Mouse (Mus musculus): ENCODE data around the gene Me3.

- TF ChIP-seq USF1 (IDR thresholded peaks at IDR 0.05; ENCODE audit: low read depth) (no peak), CTCF (IDR thresholded peaks at IDR 0.05; ENCODE audit: control insufficient read depth, insufficient read depth, insufficient read length) (no peak), CEBPB (IDR thresholded peaks at IDR 0.05; ENCODE audit: low read depth) (no peak), MYOD1 (IDR thresholded peaks at IDR 0.05; ENCODE audit: control insufficient read depth, insufficient read length, low read depth) (no peak)
These were observed 196.4 kb downstream of the Me3 start for GRCm38 (mm10) chr7:89828436-89829065.
